Mouse (Mus musculus) liver, embryonic 11.5 days (tissue): Measurements from ENCODE around the gene Caap1. TPM values are rescaled to one million over a fixed set of nuclear protein-coding genes. Genes with fewer than 3 reads are reported as not detected.
A peak's percentile ranks its signal among the peaks of the same experiment; 100 is the strongest.

ENCODE experiments used
- ATAC-seq: fragments of 200-750 bp; cut with Nextera tagmentation; replicated peaks from 2 replicates; pipeline ENCODE4 v1.8.0; 2017; ENCODE audit warnings: moderate number of reproducible peaks, mild to moderate bottlenecking, moderate TSS enrichment, moderate library complexity; ENCODE audit not compliant: low FRiP score
- DNase-seq: peaks from one replicate; pipeline ENCODE4 v3.0.0-alpha.2; 2017; ENCODE audit warnings: low spot score
- H3K27ac ChIP-seq: fragments of 300-500 bp; sonication (generic); 2 replicates; pipeline ENCODE4 v1.5.1; 2014; ENCODE audit warnings: mild to moderate bottlenecking, low read depth, low read length, control low read depth
- H3K27me3 ChIP-seq: fragments of 300-500 bp; sonication (generic); replicated peaks from 2 replicates; pipeline ENCODE4 v1.6.1; 2014; ENCODE audit warnings: low read length, mixed read lengths; ENCODE audit not compliant: control insufficient read depth, insufficient read depth
- H3K36me3 ChIP-seq: fragments of 300-500 bp; sonication (generic); 2 replicates; pipeline ENCODE4 v1.6.1; 2014; ENCODE audit warnings: mild to moderate bottlenecking, low read length, moderate library complexity, mixed read lengths; ENCODE audit not compliant: control insufficient read depth, insufficient read depth
- H3K4me1 ChIP-seq: fragments of 300-500 bp; sonication (generic); replicated peaks from 2 replicates; pipeline ENCODE4 v1.6.1; 2014; ENCODE audit warnings: low read length, mixed read lengths; ENCODE audit not compliant: control insufficient read depth, insufficient read depth
- H3K4me2 ChIP-seq: fragments of 300-500 bp; sonication (generic); 2 replicates; pipeline ENCODE4 v1.6.1; 2014; ENCODE audit warnings: mild to moderate bottlenecking, control low read depth, moderate library complexity
- H3K4me3 ChIP-seq: fragments of 300-500 bp; sonication (generic); 2 replicates; pipeline ENCODE4 v1.5.1; 2014; ENCODE audit warnings: low read depth, low read length, control low read depth
- H3K9ac ChIP-seq: fragments of 300-500 bp; sonication (generic); 2 replicates; pipeline ENCODE4 v1.6.1; 2014; ENCODE audit warnings: low read depth, low read length, control low read depth
- H3K9me3 ChIP-seq: fragments of 300-500 bp; sonication (generic); 2 replicates; pipeline ENCODE4 v1.6.1; 2016; ENCODE audit warnings: low read length, inconsistent platforms, mixed read lengths; ENCODE audit not compliant: control insufficient read depth
- WGBS: fragments of 180-500 bp; shearing (Covaris S2); extraction: QIAGEN DNeasy Blood & Tissue Kit; methylation state at CpG from one replicate; pipeline ENCODE4 v1.1.7; 2014; 5-methylcytosine and 5-hydroxymethylcytosine counted together
- polyA plus RNA-seq: library from polyadenylated mRNA; unstranded; fragments of >200 nt; fragmentation: Nextera tagmentation; extraction: Ambion mirVana; gene quantifications from 2 replicates; pipeline ENCODE4 v1.2.1, GENCODE M21; 2014

The Caap1 gene
- polyA plus RNA-seq: 24.2 TPM in 2 replicates

- peak within 1 kb of the TSS; percentile 98 for H3K4me3 ChIP-seq
- H3K27me3 ChIP-seq: no peaks in the 10 kb centered on the region
- ATAC-seq (peak; percentile 92), DNase-seq (peak; percentile 95)
- H3K9ac ChIP-seq: peak within 1 kb of the TSS; percentile 91
- no peaks in the 10 kb centered on the region for H3K36me3 ChIP-seq
- H3K4me1 ChIP-seq: peaks cover 4% of the 10 kb centered on the region; the same call in 1 of the 2 replicates
- WGBS: 1% methylated on average over 78 of the region's 83 CpGs
- H3K4me2 ChIP-seq: peak within 1 kb of the TSS; percentile 80
- H3K9me3 ChIP-seq: no peaks in the 10 kb centered on the region
- peak within 1 kb of the TSS; percentile 74 for H3K27ac ChIP-seq
These were observed at the start of gene Caap1, which contains the start of gene Gm10306 for GRCm38 (mm10) chr4:94556265-94557054. TSS of gene Caap1 (minus strand) at chr4:94556796. TSS of gene Gm10306 (plus strand) at chr4:94556546.

- DNase-seq: no peak
- H3K4me3 ChIP-seq: no peak overlapping the region
- H3K27ac ChIP-seq: no peak overlapping the region
- peaks cover 5% of the 10 kb centered on the region for H3K4me1 ChIP-seq
- WGBS: 88% methylated on average over 2 of the region's 2 CpGs
- H3K27me3 ChIP-seq: no peaks in the 10 kb centered on the region
- no peaks in the 10 kb centered on the region for H3K36me3 ChIP-seq
- H3K9me3 ChIP-seq: no peaks in the 10 kb centered on the region
- no peak overlapping the region for H3K9ac ChIP-seq
- ATAC-seq: no peak
- H3K4me2 ChIP-seq: no peak overlapping the region
These were observed 49.0 kb upstream of the Caap1 start for GRCm38 (mm10) chr4:94605591-94605990.

DNA sequence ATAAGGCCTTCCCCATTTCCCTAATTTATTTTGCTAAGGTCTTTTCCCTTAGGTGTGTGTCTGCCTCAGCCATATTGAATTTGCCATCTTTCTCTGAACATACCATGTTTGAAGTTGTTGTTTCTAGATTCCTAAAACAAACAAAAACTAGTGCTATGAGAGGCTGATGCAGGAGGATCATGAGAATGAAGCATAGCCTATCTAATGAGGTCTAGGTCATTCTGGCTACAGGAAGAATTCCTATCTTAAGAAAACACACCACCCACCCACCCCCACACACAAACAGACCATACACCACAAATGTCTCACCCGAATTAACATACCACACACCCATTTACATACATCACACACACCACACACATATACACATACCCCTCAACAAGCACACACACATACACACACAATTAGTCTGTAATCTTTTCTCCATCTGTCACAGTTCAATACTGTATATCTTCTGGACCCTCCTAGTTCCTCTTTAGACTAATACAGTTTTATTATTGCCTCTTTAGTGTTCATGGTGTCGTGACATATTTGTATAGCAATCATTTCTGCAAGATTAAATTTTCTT is 47.9 kb upstream of the Caap1 start:
- Histone ChIP-seq H3K4me2 (peak overlapping the region; percentile 65), H3K4me3 (peak overlapping the region; percentile 73; the same call in 1 of the 2 replicates), H3K36me3 (no peaks in the 10 kb centered on the region), H3K27me3 (no peaks in the 10 kb centered on the region), H3K27ac (no peak overlapping the region), H3K9ac (no peak overlapping the region), H3K4me1 (peaks cover 5% of the 10 kb centered on the region; the same call in 1 of the 2 replicates), H3K9me3 (no peaks in the 10 kb centered on the region)
- DNase-seq (no peak), ATAC-seq (no peak)
- WGBS: 74% methylated on average over 2 of the region's 2 CpGs

GRCm38 (mm10) chr4:94603031-94603629 is 46.5 kb upstream of the Caap1 start, which contains the start of gene Plaa:
TSS of gene Plaa (minus strand) at chr4:94603244.
- under 1% methylated on average over 61 of the region's 61 CpGs for WGBS
- H3K27ac ChIP-seq: peak within 1 kb of the TSS; percentile 57
- H3K9me3 ChIP-seq: no peaks in the 10 kb centered on the region
- H3K4me1 ChIP-seq: peaks cover 5% of the 10 kb centered on the region; the same call in 1 of the 2 replicates
- H3K4me3 ChIP-seq: peak within 1 kb of the TSS; percentile 73
- H3K36me3 ChIP-seq: no peaks in the 10 kb centered on the region
- H3K4me2 ChIP-seq: peak within 1 kb of the TSS; percentile 83
- ATAC-seq (peak; percentile 97), DNase-seq (peak; percentile 94)
- no peaks in the 10 kb centered on the region for H3K27me3 ChIP-seq
- H3K9ac ChIP-seq: peak within 1 kb of the TSS; percentile 97

- Histone ChIP-seq H3K4me3 (peak overlapping the region; percentile 73), H3K36me3 (no peaks in the 10 kb centered on the region), H3K4me1 (peaks cover 5% of the 10 kb centered on the region; the same call in 1 of the 2 replicates), H3K9me3 (no peaks in the 10 kb centered on the region), H3K4me2 (peak overlapping the region; percentile 83), H3K9ac (peak overlapping the region; percentile 97), H3K27ac (peak overlapping the region; percentile 57), H3K27me3 (no peaks in the 10 kb centered on the region)
- under 1% methylated on average over 33 of the region's 33 CpGs for WGBS
- DNase-seq: no peak
- no peak; the same call in 1 of the 2 replicates for ATAC-seq
These were observed 46.0 kb upstream of the Caap1 start for GRCm38 (mm10) chr4:94602496-94603030.

DNA sequence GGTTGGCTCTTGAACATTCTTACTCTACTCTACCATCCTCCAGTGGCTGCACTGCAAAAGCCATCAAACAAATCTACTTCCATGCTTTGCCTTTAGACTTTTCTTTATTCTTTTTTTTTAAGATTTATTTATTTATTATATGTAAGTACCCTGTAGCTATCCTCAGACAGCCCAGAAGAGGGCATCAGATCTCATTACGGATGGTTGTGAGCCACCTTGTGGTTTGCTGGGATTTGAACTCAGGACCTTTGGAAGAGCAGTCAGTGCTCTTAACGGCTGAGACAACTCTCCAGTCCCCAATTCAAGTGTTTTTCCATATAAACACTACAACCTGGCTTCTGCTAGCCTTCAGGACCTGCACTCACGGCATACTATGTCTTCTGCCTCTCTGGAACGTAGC is 44.8 kb upstream of the Caap1 start:
- H3K4me2 ChIP-seq: peak overlapping the region; percentile 83
- H3K27ac ChIP-seq: no peak overlapping the region
- DNase-seq (no peak), ATAC-seq (no peak)
- H3K9me3 ChIP-seq: no peaks in the 10 kb centered on the region
- H3K4me3 ChIP-seq: peak overlapping the region; percentile 73
- no peaks in the 10 kb centered on the region for H3K27me3 ChIP-seq
- peaks cover 5% of the 10 kb centered on the region; the same call in 1 of the 2 replicates for H3K4me1 ChIP-seq
- H3K36me3 ChIP-seq: no peaks in the 10 kb centered on the region
- H3K9ac ChIP-seq: no peak overlapping the region
- 83% methylated on average over 4 of the region's 4 CpGs for WGBS

GRCm38 (mm10) chr4:94592709-94593108 is 36.1 kb upstream of the Caap1 start:
- H3K9me3 ChIP-seq: no peaks in the 10 kb centered on the region
- no peak overlapping the region for H3K4me2 ChIP-seq
- H3K27me3 ChIP-seq: no peaks in the 10 kb centered on the region
- ATAC-seq: no peak
- peaks cover 11% of the 10 kb centered on the region for H3K4me1 ChIP-seq
- H3K36me3 ChIP-seq: no peaks in the 10 kb centered on the region
- no peak overlapping the region for H3K9ac ChIP-seq
- H3K27ac ChIP-seq: no peak overlapping the region
- no peak overlapping the region for H3K4me3 ChIP-seq
- DNase-seq: no peak

GRCm38 (mm10) chr4:94591765-94592381 is 35.3 kb upstream of the Caap1 start:
- Histone ChIP-seq H3K36me3 (no peaks in the 10 kb centered on the region), H3K9me3 (no peaks in the 10 kb centered on the region), H3K27ac (no peak overlapping the region), H3K4me1 (peaks cover 11% of the 10 kb centered on the region), H3K27me3 (no peaks in the 10 kb centered on the region), H3K4me3 (no peak overlapping the region), H3K9ac (no peak overlapping the region), H3K4me2 (0 out of 2 replicates have a peak overlapping the region, but pooled peaks have one; percentile 7)
- ATAC-seq: no peak
- DNase-seq: no peak
- WGBS: 59% methylated on average over 4 of the region's 4 CpGs
